Mouse (Mus musculus) intestine, embryonic 15.5 days (tissue): Measurements from ENCODE around the gene Zbtb38. TPM values are rescaled to one million over a fixed set of nuclear protein-coding genes. Genes with fewer than 3 reads are reported as not detected.
"Not testable (repeated sequence)": the region's sequence is repeated elsewhere in the genome, so short reads cannot be mapped to it uniquely, and the experiment has no call there.

Experiments used
- ATAC-seq: fragments of 200-750 bp; cut with Nextera tagmentation; 2 replicates; pipeline ENCODE4 v1.8.0; 2017; ENCODE audit warnings: moderate TSS enrichment, moderate library complexity
- H3K27ac ChIP-seq: fragments of 300-500 bp; sonication (generic); 2 replicates; pipeline ENCODE4 v1.5.1; 2015; ENCODE audit warnings: mild to moderate bottlenecking, inconsistent platforms
- H3K27me3 ChIP-seq: fragments of 300-500 bp; sonication (generic); replicated peaks from 2 replicates; pipeline ENCODE4 v1.6.1; 2015; ENCODE audit warnings: inconsistent platforms
- H3K36me3 ChIP-seq: fragments of 300-500 bp; sonication (generic); 2 replicates; pipeline ENCODE4 v1.6.1; 2015; ENCODE audit warnings: inconsistent platforms
- H3K4me1 ChIP-seq: fragments of 300-500 bp; sonication (generic); replicated peaks from 2 replicates; pipeline ENCODE4 v1.6.1; 2015; ENCODE audit warnings: inconsistent platforms
- H3K4me2 ChIP-seq: fragments of 300-500 bp; sonication (generic); replicated peaks from 2 replicates; pipeline ENCODE4 v1.6.1; 2015; ENCODE audit warnings: mild to moderate bottlenecking, inconsistent platforms
- H3K4me3 ChIP-seq: fragments of 300-500 bp; sonication (generic); replicated peaks from 2 replicates; pipeline ENCODE4 v1.5.1; 2015; ENCODE audit warnings: inconsistent platforms
- H3K9ac ChIP-seq: fragments of 300-500 bp; sonication (generic); 2 replicates; pipeline ENCODE4 v1.6.1; 2015; ENCODE audit warnings: inconsistent platforms
- H3K9me3 ChIP-seq: fragments of 300-500 bp; sonication (generic); 2 replicates; pipeline ENCODE4 v1.6.1; 2016; ENCODE audit warnings: inconsistent platforms
- WGBS: fragments of 180-500 bp; shearing (Covaris S2); methylation state at CpG from one replicate; pipeline ENCODE4 v1.1.7; 2015; 5-methylcytosine and 5-hydroxymethylcytosine counted together
- polyA plus RNA-seq: library from polyadenylated mRNA; unstranded; fragments of >200 nt; fragmentation: Nextera tagmentation; extraction: Ambion mirVana; gene quantifications from 2 replicates; pipeline ENCODE4 v1.2.1, GENCODE M21; 2015

Gene Zbtb38
- polyA plus RNA-seq, 1 experiment from 2014 or later: 22.9 TPM

DNA sequence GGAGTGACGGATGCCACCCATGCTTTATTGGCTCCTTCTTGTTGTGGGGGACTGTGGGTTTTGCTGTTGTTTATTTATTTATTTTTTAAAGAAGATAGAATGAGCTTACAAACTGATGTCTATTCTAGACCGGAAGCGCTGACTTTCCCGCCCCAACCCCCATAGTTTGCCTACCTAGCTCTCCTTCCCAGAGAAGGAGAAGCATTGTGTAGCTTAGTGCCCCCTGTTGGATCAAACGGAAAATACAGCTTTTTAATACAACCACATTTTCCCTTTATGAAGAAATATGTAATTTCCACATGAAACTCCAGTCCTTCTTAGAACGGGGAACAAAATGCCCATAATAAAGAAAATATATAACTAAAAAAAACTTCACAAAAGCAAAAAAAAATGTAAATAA, 99.9 kb downstream of the Zbtb38 start:
- no peaks in the 10 kb centered on the region for H3K36me3 ChIP-seq
- H3K4me3 ChIP-seq: no peak overlapping the region
- H3K4me2 ChIP-seq: no peak overlapping the region
- H3K27me3 ChIP-seq: no peaks in the 10 kb centered on the region
- H3K9me3 ChIP-seq: no peaks in the 10 kb centered on the region
- no peak for ATAC-seq
- H3K4me1 ChIP-seq: no peaks in the 10 kb centered on the region
- H3K27ac ChIP-seq: no peak overlapping the region
- H3K9ac ChIP-seq: no peak overlapping the region
- 60% methylated on average over 6 of the region's 6 CpGs for WGBS

GRCm38 (mm10) chr9:96650807-96651206, 101.8 kb downstream of the Zbtb38 start:
- H3K9ac ChIP-seq: no peak overlapping the region
- no peaks in the 10 kb centered on the region for H3K27me3 ChIP-seq
- no peaks in the 10 kb centered on the region for H3K9me3 ChIP-seq
- H3K36me3 ChIP-seq: no peaks in the 10 kb centered on the region
- H3K4me2 ChIP-seq: no peak overlapping the region
- H3K4me3 ChIP-seq: no peak overlapping the region
- no peaks in the 10 kb centered on the region for H3K4me1 ChIP-seq
- no peak overlapping the region for H3K27ac ChIP-seq
- WGBS: 64% methylated on average over 7 of the region's 7 CpGs
- ATAC-seq: no peak

DNA sequence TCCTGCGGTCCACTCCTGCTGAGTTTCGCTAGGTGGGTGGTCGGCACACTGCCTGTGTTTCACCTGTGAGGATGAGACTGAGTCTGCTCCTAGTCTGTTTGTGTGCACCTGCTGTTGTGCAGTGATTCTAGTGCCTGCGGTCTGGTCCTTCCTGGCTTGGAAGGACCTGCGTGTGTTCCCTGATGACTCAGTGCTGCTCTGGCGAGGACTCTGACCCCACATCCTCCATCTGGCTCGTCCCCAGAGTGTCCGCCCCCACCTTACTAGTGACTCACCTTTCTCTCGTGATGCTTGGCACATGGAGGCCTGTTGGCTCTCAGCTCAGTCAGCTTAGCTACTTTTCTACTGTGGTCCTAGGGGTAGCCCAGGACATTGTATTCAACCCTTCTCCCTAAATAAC, 102.7 kb downstream of the Zbtb38 start:
- 51% methylated on average over 9 of the region's 9 CpGs for WGBS
- no peak overlapping the region for H3K9ac ChIP-seq
- H3K4me3 ChIP-seq: no peak overlapping the region
- no peaks in the 10 kb centered on the region for H3K9me3 ChIP-seq
- ATAC-seq: peak; percentile 97
- H3K4me2 ChIP-seq: no peak overlapping the region
- no peaks in the 10 kb centered on the region for H3K36me3 ChIP-seq
- H3K27me3 ChIP-seq: no peaks in the 10 kb centered on the region
- no peaks in the 10 kb centered on the region for H3K4me1 ChIP-seq
- H3K27ac ChIP-seq: no peak overlapping the region

GRCm38 (mm10) chr9:96649362-96649761, 103.3 kb downstream of the Zbtb38 start:
- H3K36me3 ChIP-seq: no peaks in the 10 kb centered on the region
- 0 out of 2 replicates have a peak, but pooled peaks have one; percentile 5 for ATAC-seq

DNA sequence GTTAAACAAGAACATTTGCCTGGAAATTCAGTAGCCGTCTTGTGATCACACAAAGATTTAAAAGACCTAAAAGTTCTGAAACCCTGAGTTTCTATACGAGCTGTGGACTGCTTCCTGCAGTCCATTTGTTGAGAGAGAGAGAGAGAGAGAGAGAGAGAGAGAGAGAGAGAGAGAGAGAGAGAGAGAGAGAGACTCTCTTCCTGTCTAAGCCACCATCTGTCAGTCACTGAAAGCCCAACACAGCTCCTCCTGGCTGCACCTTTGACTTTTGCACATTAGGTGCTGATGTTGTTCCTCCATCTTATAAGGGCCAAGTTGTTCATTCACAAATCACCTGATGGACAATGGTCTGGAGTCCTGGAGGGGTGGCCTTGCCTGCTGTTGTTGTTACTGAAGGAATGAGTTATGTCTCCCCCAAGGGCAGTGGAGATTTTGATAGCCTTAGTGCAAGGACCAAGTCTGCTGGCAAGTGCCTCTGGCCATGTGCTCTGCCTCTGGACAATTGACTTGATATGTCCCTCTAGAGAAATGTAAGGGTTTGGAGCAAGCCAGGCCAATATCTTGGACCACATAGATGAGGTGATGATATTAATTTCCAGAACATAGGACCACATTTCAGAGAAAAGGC, 105.8 kb downstream of the Zbtb38 start:
- H3K4me2 ChIP-seq: no peak overlapping the region
- H3K36me3 ChIP-seq: no peaks in the 10 kb centered on the region
- no peak for ATAC-seq
- no peaks in the 10 kb centered on the region for H3K4me1 ChIP-seq
- H3K4me3 ChIP-seq: no peak overlapping the region
- WGBS: 66% methylated on average over 2 of the region's 2 CpGs
- H3K27ac ChIP-seq: no peak overlapping the region
- no peak overlapping the region for H3K9ac ChIP-seq
- H3K27me3 ChIP-seq: no peaks in the 10 kb centered on the region
- H3K9me3 ChIP-seq: no peaks in the 10 kb centered on the region

More at GRCm38 (mm10) chr9:96649362-96649761, 103.3 kb downstream of the Zbtb38 start:
- no peak overlapping the region for H3K27ac ChIP-seq
- no peaks in the 10 kb centered on the region for H3K9me3 ChIP-seq
- no peak overlapping the region for H3K4me2 ChIP-seq
- no peaks in the 10 kb centered on the region for H3K4me1 ChIP-seq
- no peaks in the 10 kb centered on the region for H3K27me3 ChIP-seq
- no peak overlapping the region for H3K4me3 ChIP-seq
- H3K9ac ChIP-seq: no peak overlapping the region
- WGBS: 97% methylated on average over 4 of the region's 4 CpGs

GRCm38 (mm10) chr9:96644840-96645239, 107.8 kb downstream of the Zbtb38 start:
- H3K27me3 ChIP-seq: no peaks in the 10 kb centered on the region
- no peak for ATAC-seq
- no peak overlapping the region for H3K27ac ChIP-seq
- H3K4me2 ChIP-seq: no peak overlapping the region
- H3K9me3 ChIP-seq: no peaks in the 10 kb centered on the region
- no peak overlapping the region for H3K4me3 ChIP-seq
- WGBS: 86% methylated on average over 2 of the region's 2 CpGs
- H3K4me1 ChIP-seq: no peaks in the 10 kb centered on the region
- no peak overlapping the region for H3K9ac ChIP-seq
- no peaks in the 10 kb centered on the region for H3K36me3 ChIP-seq

DNA sequence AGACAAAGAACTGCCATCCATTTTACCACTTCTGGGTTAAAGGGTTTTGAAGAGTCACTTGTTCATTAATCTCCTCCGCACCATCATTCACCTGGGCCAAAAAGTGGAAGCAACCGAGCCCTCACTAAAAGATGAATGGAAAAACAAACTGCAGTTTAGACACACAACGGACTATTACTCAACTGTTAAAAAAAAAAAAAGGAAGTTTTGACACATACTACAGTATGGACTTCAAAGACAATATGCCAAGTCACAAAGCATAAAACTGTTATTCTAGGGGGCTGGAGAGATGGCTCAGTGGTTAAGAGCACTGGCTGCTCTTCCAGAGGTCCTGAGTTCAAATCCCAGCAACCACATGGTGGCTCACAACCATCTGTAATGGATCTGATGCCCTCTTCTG, 108.6 kb downstream of the Zbtb38 start:
- not testable (repeated sequence) for H3K4me1 ChIP-seq, H3K9me3 ChIP-seq, H3K36me3 ChIP-seq, H3K27ac ChIP-seq, H3K4me2 ChIP-seq, H3K4me3 ChIP-seq, H3K9ac ChIP-seq, H3K27me3 ChIP-seq, ATAC-seq
- WGBS: 84% methylated on average over 3 of the region's 3 CpGs

- Histone ChIP-seq H3K36me3 (no peaks in the 10 kb centered on the region), H3K27me3 (no peaks in the 10 kb centered on the region), H3K4me1 (peaks cover 5% of the 10 kb centered on the region; the same call in 1 of the 2 replicates), H3K9ac (no peak overlapping the region), H3K9me3 (no peaks in the 10 kb centered on the region), H3K4me2 (no peak overlapping the region), H3K4me3 (no peak overlapping the region), H3K27ac (no peak overlapping the region)
- ATAC-seq: no peak
- WGBS: 90% methylated on average over 7 of the region's 7 CpGs
These were observed 113.2 kb downstream of the Zbtb38 start for GRCm38 (mm10) chr9:96639451-96639850.

DNA sequence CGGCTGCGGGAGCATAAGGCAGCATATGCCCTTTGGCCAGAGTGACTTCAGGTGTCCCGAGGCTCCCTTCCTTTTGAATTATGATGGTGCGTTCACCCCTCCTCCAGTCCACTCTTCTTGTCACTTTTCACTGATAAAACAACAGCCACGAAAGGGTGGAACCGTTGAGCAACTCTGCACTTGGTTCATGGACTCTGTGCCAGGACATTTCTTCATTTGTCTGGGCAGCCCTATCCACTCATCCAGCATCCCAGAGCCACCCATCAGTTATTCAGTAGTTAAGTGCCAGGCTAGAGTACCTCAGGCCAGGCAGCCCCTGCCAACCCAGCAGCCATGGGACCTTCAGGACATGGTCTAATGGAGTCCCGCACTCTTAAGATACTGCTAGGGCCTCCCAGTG, 114.1 kb downstream of the Zbtb38 start:
- H3K4me3 ChIP-seq: no peak overlapping the region
- H3K36me3 ChIP-seq: no peaks in the 10 kb centered on the region
- no peaks in the 10 kb centered on the region for H3K9me3 ChIP-seq
- H3K9ac ChIP-seq: no peak overlapping the region
- no peak overlapping the region for H3K4me2 ChIP-seq
- no peaks in the 10 kb centered on the region for H3K27me3 ChIP-seq
- peak; percentile 59 for ATAC-seq
- 57% methylated on average over 7 of the region's 7 CpGs for WGBS
- H3K27ac ChIP-seq: no peak overlapping the region
- peaks cover 5% of the 10 kb centered on the region; the same call in 1 of the 2 replicates for H3K4me1 ChIP-seq

- no peak overlapping the region for H3K27ac ChIP-seq
- ATAC-seq: no peak
- WGBS: 74% methylated on average over 7 of the region's 7 CpGs
These were observed 115.5 kb downstream of the Zbtb38 start for GRCm38 (mm10) chr9:96637157-96637548.

DNA sequence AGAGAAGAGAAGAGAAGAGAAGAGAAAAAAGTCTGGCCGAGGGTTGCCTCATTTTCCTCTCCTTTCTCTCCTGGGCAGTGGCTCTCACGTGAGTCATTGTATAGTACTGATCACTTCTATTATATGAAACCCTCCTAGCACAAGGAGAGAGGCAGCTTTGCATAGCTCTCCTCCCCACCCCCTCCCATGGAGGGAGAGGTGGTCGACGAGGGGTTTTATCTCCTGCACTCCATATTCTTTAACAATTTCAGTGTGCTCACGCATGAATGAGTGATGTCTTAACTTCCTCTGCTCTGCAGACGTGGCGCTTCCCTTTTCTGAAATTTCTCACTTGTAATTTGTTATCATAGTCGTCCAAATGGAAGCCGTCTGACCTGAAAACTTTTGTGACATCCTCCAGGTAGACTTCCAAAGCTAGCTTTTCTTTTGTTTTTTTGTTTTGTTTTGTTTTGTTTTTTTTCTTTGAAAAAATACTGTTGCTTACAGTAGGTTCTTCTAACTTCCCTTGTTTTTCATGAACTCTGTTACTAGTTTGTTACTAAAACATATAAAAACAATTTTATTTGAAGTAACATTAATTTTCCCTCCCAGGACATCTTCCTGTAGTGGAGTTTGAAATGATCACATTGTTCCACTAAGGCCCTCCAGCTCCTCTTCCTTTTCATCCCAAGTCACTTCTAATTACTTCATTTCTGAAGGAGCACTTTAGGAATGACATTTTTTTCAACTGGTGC, 116.0 kb downstream of the Zbtb38 start:
- Histone ChIP-seq H3K27me3 (no peaks in the 10 kb centered on the region), H3K9ac (no peak overlapping the region), H3K4me3 (no peak overlapping the region), H3K27ac (no peak overlapping the region), H3K9me3 (no peaks in the 10 kb centered on the region), H3K4me2 (no peak overlapping the region), H3K36me3 (no peaks in the 10 kb centered on the region), H3K4me1 (peaks cover 13% of the 10 kb centered on the region)
- WGBS: 61% methylated on average over 9 of the region's 9 CpGs
- no peak for ATAC-seq

More at GRCm38 (mm10) chr9:96637157-96637548, 115.5 kb downstream of the Zbtb38 start:
- Histone ChIP-seq H3K4me3 (no peak overlapping the region), H3K27me3 (no peaks in the 10 kb centered on the region), H3K9me3 (no peaks in the 10 kb centered on the region), H3K36me3 (no peaks in the 10 kb centered on the region), H3K9ac (no peak overlapping the region), H3K4me1 (peaks cover 11% of the 10 kb centered on the region; the same call in 1 of the 2 replicates), H3K4me2 (no peak overlapping the region)

DNA sequence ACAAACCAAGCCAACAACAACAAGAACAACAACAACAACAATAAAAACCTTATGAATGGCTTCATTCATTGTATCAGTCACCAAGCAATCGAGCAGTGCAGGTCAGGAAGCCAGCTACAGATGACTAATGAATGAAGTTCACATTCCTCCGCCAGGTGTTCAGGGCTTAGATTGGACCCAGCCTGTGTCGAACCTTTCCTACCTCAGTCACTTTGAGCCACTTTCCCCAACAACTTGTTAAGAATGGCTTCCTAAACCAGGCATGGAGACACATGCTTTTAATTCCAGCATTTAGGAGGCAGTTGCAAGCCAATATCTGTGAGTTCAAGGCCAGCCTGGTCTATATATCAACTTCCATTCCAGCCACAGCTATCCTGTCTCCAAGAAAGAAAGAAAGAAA, 116.7 kb downstream of the Zbtb38 start:
- ATAC-seq: no peak
- Histone ChIP-seq H3K27me3 (no peaks in the 10 kb centered on the region), H3K4me2 (no peak overlapping the region), H3K9ac (no peak overlapping the region), H3K27ac (no peak overlapping the region), H3K4me3 (no peak overlapping the region), H3K9me3 (no peaks in the 10 kb centered on the region), H3K36me3 (no peaks in the 10 kb centered on the region), H3K4me1 (peaks cover 13% of the 10 kb centered on the region)
- 63% methylated on average over 3 of the region's 3 CpGs for WGBS

DNA sequence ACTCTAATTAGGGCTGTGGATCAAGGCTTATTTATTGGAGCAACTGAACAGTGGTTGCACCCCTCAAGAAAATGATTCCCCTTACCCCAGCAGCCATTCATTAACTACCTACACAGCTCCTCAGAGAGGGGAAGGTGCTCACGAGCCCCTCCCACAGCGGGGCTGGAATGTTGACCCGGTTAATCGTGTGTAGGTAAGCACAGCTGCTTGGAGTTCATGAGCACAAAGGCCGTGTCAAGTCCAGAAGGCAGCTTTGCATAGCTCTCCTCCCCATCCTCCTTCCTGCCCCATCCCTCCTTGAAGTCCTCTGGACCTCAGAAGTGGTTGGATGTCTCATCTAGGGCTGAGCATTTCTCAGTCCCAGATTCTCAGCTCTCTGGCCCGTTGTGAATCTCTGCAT, 117.5 kb downstream of the Zbtb38 start:
- H3K9me3 ChIP-seq: no peaks in the 10 kb centered on the region
- H3K9ac ChIP-seq: no peak overlapping the region
- WGBS: 40% methylated on average over 6 of the region's 6 CpGs
- no peaks in the 10 kb centered on the region for H3K27me3 ChIP-seq
- H3K27ac ChIP-seq: no peak overlapping the region
- ATAC-seq: no peak
- H3K4me3 ChIP-seq: no peak overlapping the region
- H3K4me1 ChIP-seq: peaks cover 13% of the 10 kb centered on the region
- no peak overlapping the region for H3K4me2 ChIP-seq
- H3K36me3 ChIP-seq: no peaks in the 10 kb centered on the region
